Mouse (Mus musculus): ENCODE results near the gene AI661453. TPM values are rescaled to one million over a fixed set of nuclear protein-coding genes. Genes with fewer than 3 reads are reported as not detected.

The AI661453 gene
- total and polyA plus RNA-seq, 3 experiments, result not detected

- no peak for DNase-seq (ENCODE audit: extremely low read depth)
- Histone ChIP-seq H3K4me2 (ENCODE audit: insufficient read depth, low read depth, poor library complexity, severe bottlenecking) (no peak overlapping the region), H3K9me3 (replicated peaks; ENCODE audit: low read length) (no peaks in the 10 kb centered on the region), H3K27me3 (replicated peaks) (peaks cover 21% of the 10 kb centered on the region), H3K9ac (ENCODE audit: insufficient read depth, low read depth) (no peak overlapping the region), H3K79me2 (replicated peaks; ENCODE audit: control insufficient read depth, extremely low read depth, insufficient read depth, poor library complexity, severe bottlenecking) (no peaks in the 10 kb centered on the region), H3K4me3 (replicated peaks in 1 of 3; ENCODE audit: low read depth in 2 of 3, low read length in 2 of 3, poor library complexity in 1 of 3) (no peak overlapping the region), H3K4me1 (ENCODE audit: control insufficient read depth in 1 of 2, insufficient read depth in 2 of 2) (peaks cover 9 to 27% of the 10 kb centered on the region in 2 experiments), H3K27ac (ENCODE audit: insufficient read depth, low read depth) (no peak overlapping the region), H3K36me3 (replicated peaks in 1 of 2; ENCODE audit: control insufficient read depth in 1 of 2, insufficient read depth in 1 of 2, low read length in 1 of 2) (no peaks in the 10 kb centered on the region)
- dilution Hi-C loops (cut with MboI; ENCODE audit: extremely low pct_ligation_motif_present, extremely low pct_unique_long_range_greater_than_20kb, low sequenced_read_pairs) (no loop called here), in situ Hi-C loops (cut with MboI; ENCODE audit: low pct_ligation_motif_present, low pct_unique_long_range_greater_than_20kb, low sequenced_read_pairs) (no loop called here)
- TF ChIP-seq MYC (IDR thresholded peaks at IDR 0.05; ENCODE audit: low read depth, low read length), result no peak
- TF ChIP-seq BHLHE40 (IDR thresholded peaks at IDR 0.05; ENCODE audit: low read depth, low read length), result no peak
- TF ChIP-seq USF2 (conservative IDR thresholded peaks at IDR 0.05; ENCODE audit: low read depth, low read length), result no peak
- no peak for TF ChIP-seq CHD2 (IDR thresholded peaks at IDR 0.05; ENCODE audit: low read length)
These were observed 31.2 kb downstream of the AI661453 start for GRCm38 (mm10) chr17:47467659-47468058.

GRCm38 (mm10) chr17:47468063-47468462 is 31.6 kb downstream of the AI661453 start:
- Histone ChIP-seq H3K9ac (ENCODE audit: insufficient read depth, low read depth) (no peak overlapping the region), H3K27me3 (replicated peaks) (peaks cover 22% of the 10 kb centered on the region), H3K4me3 (replicated peaks in 1 of 3; ENCODE audit: low read depth in 2 of 3, low read length in 2 of 3, poor library complexity in 1 of 3) (no peak overlapping the region), H3K9me3 (replicated peaks; ENCODE audit: low read length) (no peaks in the 10 kb centered on the region), H3K27ac (ENCODE audit: insufficient read depth, low read depth) (no peak overlapping the region), H3K4me1 (ENCODE audit: control insufficient read depth in 1 of 2, insufficient read depth in 2 of 2) (peaks cover 5 to 23% of the 10 kb centered on the region in 2 experiments), H3K79me2 (replicated peaks; ENCODE audit: control insufficient read depth, extremely low read depth, insufficient read depth, poor library complexity, severe bottlenecking) (no peaks in the 10 kb centered on the region), H3K4me2 (ENCODE audit: insufficient read depth, low read depth, poor library complexity, severe bottlenecking) (no peak overlapping the region), H3K36me3 (replicated peaks in 1 of 2; ENCODE audit: control insufficient read depth in 1 of 2, insufficient read depth in 1 of 2, low read length in 1 of 2) (no peaks in the 10 kb centered on the region)
- in situ Hi-C loops (cut with MboI; ENCODE audit: low pct_ligation_motif_present, low pct_unique_long_range_greater_than_20kb, low sequenced_read_pairs), result no loop called here
- no peak for DNase-seq (ENCODE audit: extremely low read depth)
- TF ChIP-seq SIN3A (IDR thresholded peaks at IDR 0.05; ENCODE audit: low read length) (no peak), MAZ (IDR thresholded peaks at IDR 0.05; ENCODE audit: low read depth, low read length) (no peak), GABPA (IDR thresholded peaks at IDR 0.05; ENCODE audit: insufficient replicate concordance, low read depth, low read length) (no peak), SMC3 (IDR thresholded peaks at IDR 0.05; ENCODE audit: low read depth, low read length) (no peak), RAD21 (IDR thresholded peaks at IDR 0.05; ENCODE audit: low read depth, low read length) (no peak), UBTF (IDR thresholded peaks at IDR 0.05; ENCODE audit: low read depth, low read length) (no peak), ZC3H11A (IDR thresholded peaks at IDR 0.05; ENCODE audit: low read depth, low read length) (no peak), E2F4 (IDR thresholded peaks at IDR 0.05; ENCODE audit: insufficient replicate concordance, low read depth, low read length) (no peak), USF1 (IDR thresholded peaks at IDR 0.05; ENCODE audit: low read depth, low read length) (no peak), TCF12 (IDR thresholded peaks at IDR 0.05; ENCODE audit: low read depth, low read length) (no peak), TBP (conservative IDR thresholded peaks at IDR 0.05; ENCODE audit: low read depth, low read length) (no peak), MYC (IDR thresholded peaks at IDR 0.05; ENCODE audit: low read depth, low read length) (no peak)
- dilution Hi-C loops (cut with MboI; ENCODE audit: extremely low pct_ligation_motif_present, extremely low pct_unique_long_range_greater_than_20kb, low sequenced_read_pairs), result no loop called here

All from CH12.LX (cell line).